Mouse (Mus musculus): ENCODE results near the gene Rufy4. TPM values are rescaled to one million over a fixed set of nuclear protein-coding genes. Genes with fewer than 3 reads are reported as not detected.

The Rufy4 gene
- total and polyA plus RNA-seq, 3 experiments: not detected

GRCm38 (mm10) chr1:74084752-74085151 is 40.6 kb upstream of the Rufy4 start:
- no peaks in the 10 kb centered on the region for H3K9me3 ChIP-seq (replicated peaks; ENCODE audit: low read length)
- H3K4me1 ChIP-seq (ENCODE audit: control insufficient read depth in 1 of 2, insufficient read depth in 2 of 2): peaks cover 15 to 74% of the 10 kb centered on the region in 2 experiments
- in situ Hi-C loops (cut with MboI; ENCODE audit: low pct_ligation_motif_present, low pct_unique_long_range_greater_than_20kb, low sequenced_read_pairs): no loop called here
- no peak overlapping the region for H3K4me3 ChIP-seq (replicated peaks in 1 of 3; ENCODE audit: low read depth in 2 of 3, low read length in 2 of 3, poor library complexity in 1 of 3)
- H3K27me3 ChIP-seq (replicated peaks): no peaks in the 10 kb centered on the region
- H3K79me2 ChIP-seq (replicated peaks; ENCODE audit: control insufficient read depth, extremely low read depth, insufficient read depth, poor library complexity, severe bottlenecking): no peaks in the 10 kb centered on the region
- TF ChIP-seq MAZ (IDR thresholded peaks at IDR 0.05; ENCODE audit: low read depth, low read length) (0 out of 2 replicates have a peak, but pooled peaks have one; percentile 8), BHLHE40 (IDR thresholded peaks at IDR 0.05; ENCODE audit: low read depth, low read length) (peak; percentile 77), MAX (IDR thresholded peaks at IDR 0.05; ENCODE audit: low read length) (no peak)
- DNase-seq (ENCODE audit: extremely low read depth): peak; percentile 45
- dilution Hi-C loops (cut with MboI; ENCODE audit: extremely low pct_ligation_motif_present, extremely low pct_unique_long_range_greater_than_20kb, low sequenced_read_pairs): no loop called here
- no peak overlapping the region for H3K9ac ChIP-seq (ENCODE audit: insufficient read depth, low read depth)
- H3K4me2 ChIP-seq (ENCODE audit: insufficient read depth, low read depth, poor library complexity, severe bottlenecking): no peak overlapping the region
- H3K36me3 ChIP-seq (replicated peaks in 1 of 2; ENCODE audit: control insufficient read depth in 1 of 2, insufficient read depth in 1 of 2, low read length in 1 of 2): no peaks in the 10 kb centered on the region
- H3K27ac ChIP-seq (ENCODE audit: insufficient read depth, low read depth): no peak overlapping the region

GRCm38 (mm10) chr1:74085566-74085965 is 39.8 kb upstream of the Rufy4 start:
- in situ Hi-C loops (cut with MboI; ENCODE audit: low pct_ligation_motif_present, low pct_unique_long_range_greater_than_20kb, low sequenced_read_pairs) (no loop called here), dilution Hi-C loops (cut with MboI; ENCODE audit: extremely low pct_ligation_motif_present, extremely low pct_unique_long_range_greater_than_20kb, low sequenced_read_pairs) (no loop called here)
- no peak for TF ChIP-seq ZMIZ1 (IDR thresholded peaks at IDR 0.05; ENCODE audit: low read depth, low read length)
- no peak for TF ChIP-seq GABPA (IDR thresholded peaks at IDR 0.05; ENCODE audit: insufficient replicate concordance, low read depth, low read length)
- no peak for TF ChIP-seq ZC3H11A (IDR thresholded peaks at IDR 0.05; ENCODE audit: low read depth, low read length)
- TF ChIP-seq RCOR1 (conservative IDR thresholded peaks at IDR 0.05; ENCODE audit: low read depth, low read length): no peak
- TF ChIP-seq POLR2AphosphoS2 (IDR thresholded peaks at IDR 0.05; ENCODE audit: low read depth, low read length): no peak
- TF ChIP-seq MEF2A (IDR thresholded peaks at IDR 0.05; ENCODE audit: borderline replicate concordance, low read depth, low read length): no peak
- no peak for TF ChIP-seq SMC3 (IDR thresholded peaks at IDR 0.05; ENCODE audit: low read depth, low read length)
- TF ChIP-seq TBP (conservative IDR thresholded peaks at IDR 0.05; ENCODE audit: low read depth, low read length): no peak
- TF ChIP-seq E2F4 (IDR thresholded peaks at IDR 0.05; ENCODE audit: insufficient replicate concordance, low read depth, low read length): no peak
- no peaks in the 10 kb centered on the region for H3K36me3 ChIP-seq (replicated peaks in 1 of 2; ENCODE audit: control insufficient read depth in 1 of 2, insufficient read depth in 1 of 2, low read length in 1 of 2)
- H3K27me3 ChIP-seq (replicated peaks): no peaks in the 10 kb centered on the region
- H3K27ac ChIP-seq (ENCODE audit: insufficient read depth, low read depth): no peak overlapping the region
- no peaks in the 10 kb centered on the region for H3K9me3 ChIP-seq (replicated peaks; ENCODE audit: low read length)
- H3K4me1 ChIP-seq (ENCODE audit: control insufficient read depth in 1 of 2, insufficient read depth in 2 of 2): peaks cover 15 to 81% of the 10 kb centered on the region in 2 experiments
- no peak overlapping the region for H3K4me2 ChIP-seq (ENCODE audit: insufficient read depth, low read depth, poor library complexity, severe bottlenecking)
- no peaks in the 10 kb centered on the region for H3K79me2 ChIP-seq (replicated peaks; ENCODE audit: control insufficient read depth, extremely low read depth, insufficient read depth, poor library complexity, severe bottlenecking)
- DNase-seq (ENCODE audit: extremely low read depth): peak; percentile 77
- no peak overlapping the region for H3K4me3 ChIP-seq (replicated peaks in 1 of 3; ENCODE audit: low read depth in 2 of 3, low read length in 2 of 3, poor library complexity in 1 of 3)
- H3K9ac ChIP-seq (ENCODE audit: insufficient read depth, low read depth): no peak overlapping the region

DNA sequence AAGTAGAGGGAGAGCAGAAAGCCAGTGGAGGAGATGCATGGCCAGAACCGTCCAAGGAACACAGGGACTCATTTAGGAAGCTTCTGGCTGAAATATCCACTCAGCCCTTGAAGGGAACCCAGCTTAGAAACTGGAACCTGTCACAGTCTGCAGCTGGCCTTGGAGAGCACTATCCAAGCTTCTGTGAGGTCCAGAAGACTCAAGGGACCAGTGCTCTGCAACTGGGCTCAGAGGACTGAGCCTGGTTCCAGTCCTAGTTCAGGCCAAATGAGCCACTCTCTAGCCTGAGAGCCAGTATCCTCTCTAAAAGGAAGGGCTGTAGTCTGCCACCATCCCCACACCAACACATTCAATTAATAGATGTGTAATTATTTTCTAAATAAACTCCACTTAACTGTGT is 36.8 kb upstream of the Rufy4 start:
- H3K36me3 ChIP-seq (replicated peaks in 1 of 2; ENCODE audit: control insufficient read depth in 1 of 2, insufficient read depth in 1 of 2, low read length in 1 of 2): no peaks in the 10 kb centered on the region
- H3K4me2 ChIP-seq (ENCODE audit: insufficient read depth, low read depth, poor library complexity, severe bottlenecking): no peak overlapping the region
- peaks cover 15 to 76% of the 10 kb centered on the region in 2 experiments for H3K4me1 ChIP-seq (ENCODE audit: control insufficient read depth in 1 of 2, insufficient read depth in 2 of 2)
- H3K27me3 ChIP-seq (replicated peaks): peaks cover 7% of the 10 kb centered on the region
- no peaks in the 10 kb centered on the region for H3K9me3 ChIP-seq (replicated peaks; ENCODE audit: low read length)
- no peak for DNase-seq (ENCODE audit: extremely low read depth)
- TF ChIP-seq TCF12 (IDR thresholded peaks at IDR 0.05; ENCODE audit: low read depth, low read length) (no peak), MEF2A (IDR thresholded peaks at IDR 0.05; ENCODE audit: borderline replicate concordance, low read depth, low read length) (no peak), MAZ (IDR thresholded peaks at IDR 0.05; ENCODE audit: low read depth, low read length) (no peak), POLR2AphosphoS2 (IDR thresholded peaks at IDR 0.05; ENCODE audit: low read depth, low read length) (no peak), USF2 (conservative IDR thresholded peaks at IDR 0.05; ENCODE audit: low read depth, low read length) (no peak), NELFE (IDR thresholded peaks at IDR 0.05; ENCODE audit: low read depth, low read length) (no peak), JUN (IDR thresholded peaks at IDR 0.05; ENCODE audit: insufficient read depth, low read depth, low read length) (no peak), E2F4 (IDR thresholded peaks at IDR 0.05; ENCODE audit: insufficient replicate concordance, low read depth, low read length) (no peak), KAT2A (IDR thresholded peaks at IDR 0.05; ENCODE audit: insufficient replicate concordance, low read length) (no peak), MXI1 (IDR thresholded peaks at IDR 0.05; ENCODE audit: low read depth, low read length) (no peak), CHD2 (IDR thresholded peaks at IDR 0.05; ENCODE audit: low read length) (no peak), HCFC1 (IDR thresholded peaks at IDR 0.05; ENCODE audit: low read depth, low read length) (no peak), ZNF384 (IDR thresholded peaks at IDR 0.05; ENCODE audit: low read depth, low read length) (no peak)
- dilution Hi-C loops (cut with MboI; ENCODE audit: extremely low pct_ligation_motif_present, extremely low pct_unique_long_range_greater_than_20kb, low sequenced_read_pairs) (no loop called here), in situ Hi-C loops (cut with MboI; ENCODE audit: low pct_ligation_motif_present, low pct_unique_long_range_greater_than_20kb, low sequenced_read_pairs) (no loop called here)
- no peaks in the 10 kb centered on the region for H3K79me2 ChIP-seq (replicated peaks; ENCODE audit: control insufficient read depth, extremely low read depth, insufficient read depth, poor library complexity, severe bottlenecking)
- no peak overlapping the region for H3K9ac ChIP-seq (ENCODE audit: insufficient read depth, low read depth)
- H3K4me3 ChIP-seq (replicated peaks in 1 of 3; ENCODE audit: low read depth in 2 of 3, low read length in 2 of 3, poor library complexity in 1 of 3): no peak overlapping the region
- H3K27ac ChIP-seq (ENCODE audit: insufficient read depth, low read depth): no peak overlapping the region

All from CH12.LX (cell line).